Comparison of ENCODE assay signal across 12 mouse cellular contexts in genomic region chr19:59171151-59171870, GRCm38 (mm10). TPM values are rescaled to one million over a fixed set of nuclear protein-coding genes. Genes with fewer than 3 reads are reported as not detected.
DNase-seq lines count a peak whose midpoint lies in the region; ATAC-seq and TF ChIP-seq lines count a peak whose summit lies in the region.
"Had no signal": no experiment of that assay in that cellular context is flagged by ENCODE, and none has a peak within 500 bp of the region (broad histone marks: within the 10 kb centered on the region; RNA-seq: fewer than 3 reads in every experiment).

No protein-coding gene starts in this region.

- TF ChIP-seq CTCF in testis, adult 2 months (IDR thresholded peaks at IDR 0.05; ENCODE audit: control insufficient read depth, insufficient read depth, insufficient replicate concordance, low read depth, low read length): no peak

- peak; percentile 81 for ATAC-seq in forebrain, embryonic 12.5 days (ENCODE audit: low FRiP score)
- ATAC-seq in limb, embryonic 14.5 days (ENCODE audit: low FRiP score, low read depth): no peak
- ATAC-seq in frontal cortex, adult (ENCODE audit: low TSS enrichment): no peak
- ATAC-seq: liver, postnatal 0 days had no signal

- under 1% methylated on average over 38 of the region's 38 CpGs for WGBS in forebrain, embryonic 12.5 days
- under 1% methylated on average over 32 of the region's 38 CpGs for WGBS in limb, embryonic 14.5 days

- DNase-seq in testis, postnatal 10 days (ENCODE audit: low spot score): no peak
- no peak for DNase-seq in limb, embryonic 14.5 days (ENCODE audit: low spot score)
- no peak for DNase-seq in frontal cortex, postnatal 10 days (ENCODE audit: low spot score in 2 of 2)
- no peak for DNase-seq in urinary bladder, postnatal 14 days (ENCODE audit: low spot score)
- DNase-seq in thymus, postnatal 0 days (ENCODE audit: low spot score): no peak
- DNase-seq: layer of hippocampus, adult 9-11 months; liver, postnatal 0 days had no signal

- H3K9ac ChIP-seq in forebrain, embryonic 12.5 days: peak overlapping the region; percentile 40
- H3K9ac ChIP-seq in limb, embryonic 14.5 days (ENCODE audit: low read depth, low read length, severe bottlenecking): no peak overlapping the region
- H3K9ac ChIP-seq: liver, postnatal 0 days; neural tube, embryonic 13.5 days had no signal

- no peaks in the 10 kb centered on the region for H3K9me3 ChIP-seq in forebrain, embryonic 12.5 days
- no peaks in the 10 kb centered on the region for H3K9me3 ChIP-seq in limb, embryonic 14.5 days (ENCODE audit: control insufficient read depth, low read length)
- H3K9me3 ChIP-seq: neural tube, embryonic 13.5 days had no signal

- H3K36me3 ChIP-seq in testis, adult 2 months (ENCODE audit: control insufficient read depth, insufficient read depth, low read length): no peaks in the 10 kb centered on the region
- H3K36me3 ChIP-seq in forebrain, embryonic 12.5 days (replicated peaks): no peaks in the 10 kb centered on the region
- no peaks in the 10 kb centered on the region for H3K36me3 ChIP-seq in limb, embryonic 14.5 days (ENCODE audit: control insufficient read depth, insufficient read depth, low read length)
- H3K36me3 ChIP-seq: neural tube, embryonic 13.5 days had no signal

- H3K27ac ChIP-seq in testis, adult 2 months (ENCODE audit: control insufficient read depth, insufficient read depth, low read depth, low read length): no peak overlapping the region
- peak overlapping the region; percentile 88 for H3K27ac ChIP-seq in forebrain, embryonic 12.5 days
- no peak overlapping the region for H3K27ac ChIP-seq in limb, embryonic 14.5 days (replicated peaks; ENCODE audit: low read depth, low read length)
- H3K27ac ChIP-seq: neural tube, embryonic 13.5 days had no signal

- no peak for TF ChIP-seq POLR2A in testis, adult 2 months (IDR thresholded peaks at IDR 0.05; ENCODE audit: control insufficient read depth, low read depth, low read length)
- TF ChIP-seq POLR2A in limb, embryonic 14.5 days (IDR thresholded peaks at IDR 0.05; ENCODE audit: borderline replicate concordance, extremely low read depth, insufficient read depth, insufficient read length): no peak

- peak overlapping the region; percentile 88 for H3K4me3 ChIP-seq in testis, adult 2 months (ENCODE audit: control insufficient read depth, low read depth, low read length)
- peak overlapping the region; percentile 61 for H3K4me3 ChIP-seq in forebrain, embryonic 12.5 days (replicated peaks)
- peak overlapping the region; percentile 7; the same call in 1 of the 2 replicates for H3K4me3 ChIP-seq in limb, embryonic 14.5 days (replicated peaks; ENCODE audit: low read length)
- H3K4me3 ChIP-seq: neural tube, embryonic 13.5 days had no signal

- peak overlapping the region; percentile 74 for H3K4me2 ChIP-seq in forebrain, embryonic 12.5 days
- peak overlapping the region; percentile 17; the same call in 1 of the 2 replicates for H3K4me2 ChIP-seq in limb, embryonic 14.5 days (replicated peaks; ENCODE audit: low read depth, low read length, severe bottlenecking)
- H3K4me2 ChIP-seq: neural tube, embryonic 13.5 days had no signal

- H3K4me1 ChIP-seq in testis, adult 2 months (ENCODE audit: control insufficient read depth, insufficient read depth, low read length): peaks cover 28% of the 10 kb centered on the region
- H3K4me1 ChIP-seq in forebrain, embryonic 12.5 days: peaks cover 53% of the 10 kb centered on the region
- peaks cover 11% of the 10 kb centered on the region for H3K4me1 ChIP-seq in limb, embryonic 14.5 days (ENCODE audit: control insufficient read depth, insufficient read depth, low read length)

- peaks cover 25% of the 10 kb centered on the region for H3K27me3 ChIP-seq in testis, adult 2 months (ENCODE audit: control insufficient read depth, insufficient read depth, low read length)
- H3K27me3 ChIP-seq in forebrain, embryonic 12.5 days: peaks cover 95% of the 10 kb centered on the region
- H3K27me3 ChIP-seq in limb, embryonic 14.5 days (ENCODE audit: control insufficient read depth, insufficient read depth, low read length): peaks cover 94% of the 10 kb centered on the region

RNA-seq across cellular contexts. Expression of gene Vax1, which starts 1.5 kb away (rescaled TPM):
- 0.33 and 0.60 TPM in 2 replicates for polyA plus RNA-seq in testis, adult 2 months (2012; rRNA removed)
- 4.2 and 6.8 TPM in 2 replicates for polyA plus RNA-seq in forebrain, embryonic 12.5 days (2016; fragmentation: Nextera tagmentation; extraction: Ambion mirVana)
- polyA plus RNA-seq in limb, embryonic 14.5 days (2012; rRNA removed): 0.11 and 0.32 TPM in 2 replicates
- polyA plus RNA-seq in limb, embryonic 14.5 days (2014; fragmentation: Nextera tagmentation; extraction: Ambion mirVana): 0.18 TPM in 1 of 2 replicates, not detected in the other
- not detected in 2 replicates for polyA plus RNA-seq in thymus, postnatal 0 days (2015; fragmentation: Nextera tagmentation; extraction: Ambion mirVana)
- polyA plus RNA-seq: liver, postnatal 0 days; neural tube, embryonic 13.5 days had no signal

RNA-seq across cellular contexts. Expression of gene Kcnk18, which starts 47.7 kb away (rescaled TPM):
- polyA plus RNA-seq in testis, adult 2 months (2012; rRNA removed): 0.04 and 0.05 TPM in 2 replicates
- polyA plus RNA-seq in forebrain, embryonic 12.5 days (2016; fragmentation: Nextera tagmentation; extraction: Ambion mirVana): not detected in 2 replicates
- polyA plus RNA-seq in limb, embryonic 14.5 days (2012; rRNA removed): not detected in 2 replicates
- not detected in 2 replicates for polyA plus RNA-seq in limb, embryonic 14.5 days (2014; fragmentation: Nextera tagmentation; extraction: Ambion mirVana)
- not detected in 2 replicates for polyA plus RNA-seq in thymus, postnatal 0 days (2015; fragmentation: Nextera tagmentation; extraction: Ambion mirVana)
- polyA plus RNA-seq: cortical plate, adult 2 months; liver, postnatal 0 days; neural tube, embryonic 13.5 days had no signal

Comparison
In these comparisons a context has a peak if more than half of its experiments do, and no peak if none do; other contexts are left out.
1. H3K4me3 ChIP-seq: peak in every context shown above with its lines; median percentile 88 in testis, adult 2 months; 61 in forebrain, embryonic 12.5 days; 7 in limb, embryonic 14.5 days.